Mouse (Mus musculus) forebrain, postnatal 0 days (tissue): ENCODE results near the gene Ror2. TPM values are rescaled to one million over a fixed set of nuclear protein-coding genes. Genes with fewer than 3 reads are reported as not detected.
"Not testable (repeated sequence)": the region's sequence is repeated elsewhere in the genome, so short reads cannot be mapped to it uniquely, and the experiment has no call there.

ENCODE experiments used
- ATAC-seq: fragments of 200-750 bp; cut with Nextera tagmentation; 2 replicates; pipeline ENCODE4 v1.8.0; 2017; ENCODE audit warnings: mild to moderate bottlenecking, moderate library complexity
- DNase-seq: peaks from one replicate; pipeline ENCODE4 v3.0.0-alpha.2; 2015
- H3K27ac ChIP-seq: fragments of 300-500 bp; sonication (generic); 2 replicates; pipeline ENCODE4 v1.5.1; 2014; ENCODE audit warnings: low read depth, mild to moderate bottlenecking, antibody characterized with exemption, low read length, moderate library complexity, mixed read lengths
- H3K27me3 ChIP-seq: fragments of 300-500 bp; sonication (generic); 2 replicates; pipeline ENCODE4 v1.6.1; 2014; ENCODE audit warnings: mild to moderate bottlenecking, low read length, mixed read lengths; ENCODE audit not compliant: insufficient read depth
- H3K36me3 ChIP-seq: fragments of 300-500 bp; sonication (generic); 2 replicates; pipeline ENCODE4 v1.6.1; 2014; ENCODE audit warnings: mild to moderate bottlenecking, moderate library complexity; ENCODE audit not compliant: insufficient read depth
- H3K4me1 ChIP-seq: fragments of 300-500 bp; sonication (generic); 2 replicates; pipeline ENCODE4 v1.6.1; 2014; ENCODE audit warnings: antibody characterized with exemption; ENCODE audit not compliant: insufficient read depth
- H3K4me2 ChIP-seq: fragments of 300-500 bp; sonication (generic); 2 replicates; pipeline ENCODE4 v1.6.1; 2014; ENCODE audit warnings: low read depth, mild to moderate bottlenecking, moderate library complexity
- H3K4me3 ChIP-seq: fragments of 300-500 bp; sonication (generic); 2 replicates; pipeline ENCODE4 v1.5.1; 2014; ENCODE audit warnings: low read depth, low read length, mixed read lengths
- H3K9ac ChIP-seq: fragments of 300-500 bp; sonication (generic); 2 replicates; pipeline ENCODE4 v1.6.1; 2014; ENCODE audit warnings: mild to moderate bottlenecking
- H3K9me3 ChIP-seq: fragments of 300-500 bp; sonication (generic); 2 replicates; pipeline ENCODE4 v1.6.1; 2016; ENCODE audit warnings: low read length
- CTCF ChIP-seq: sonication (generic); IDR thresholded peaks from 2 replicates; pipeline ENCODE4 v1.5.1; 2016; ENCODE audit warnings: antibody characterized with exemption, control low read depth, low read depth
- WGBS: fragments of 180-500 bp; shearing (Covaris S2); extraction: QIAGEN DNeasy Blood & Tissue Kit; methylation state at CpG from one replicate; pipeline ENCODE4 v1.1.7; 2014; 5-methylcytosine and 5-hydroxymethylcytosine counted together
- polyA plus RNA-seq: library from polyadenylated mRNA; unstranded; fragments of >200 nt; fragmentation: Nextera tagmentation; extraction: Ambion mirVana; gene quantifications from 2 replicates; pipeline ENCODE4 v1.2.1, GENCODE M21; 2015
- total RNA-seq: library from RNA; depleted of rRNA; stranded (reverse); fragments of >200 nt; gene quantifications from 2 replicates; pipeline ENCODE4 v1.2.3, GENCODE M21; 2014

Ror2 gene
- total and polyA plus RNA-seq, 2 experiments from 2014 or later, result 1.8 to 5.3 TPM

DNA sequence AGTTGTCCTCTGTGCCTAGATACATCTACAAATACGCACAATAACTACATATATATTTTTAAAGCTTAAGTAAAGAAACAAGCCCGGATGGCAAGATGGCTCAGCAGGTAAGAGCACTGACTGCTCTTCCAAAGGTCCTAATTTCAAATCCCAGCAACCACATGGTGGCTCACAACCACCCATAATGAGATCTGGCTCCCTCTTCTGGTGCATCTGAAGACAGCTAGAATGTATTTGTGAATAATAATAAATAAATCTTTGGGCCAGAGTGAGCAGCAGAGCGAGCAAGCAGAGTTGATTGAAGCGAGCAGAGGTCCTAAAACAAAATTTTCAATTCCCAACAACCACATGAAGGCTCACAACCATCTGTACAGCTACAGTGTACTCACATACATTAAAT, 29.8 kb upstream of the Ror2 start:
- 79% methylated on average over 4 of the region's 4 CpGs for WGBS
- not testable (repeated sequence) for H3K4me2 ChIP-seq, H3K36me3 ChIP-seq, DNase-seq, H3K4me3 ChIP-seq, H3K9ac ChIP-seq, H3K27ac ChIP-seq, H3K9me3 ChIP-seq, H3K4me1 ChIP-seq, ATAC-seq, H3K27me3 ChIP-seq
- peak; percentile 32 for TF ChIP-seq CTCF

DNA sequence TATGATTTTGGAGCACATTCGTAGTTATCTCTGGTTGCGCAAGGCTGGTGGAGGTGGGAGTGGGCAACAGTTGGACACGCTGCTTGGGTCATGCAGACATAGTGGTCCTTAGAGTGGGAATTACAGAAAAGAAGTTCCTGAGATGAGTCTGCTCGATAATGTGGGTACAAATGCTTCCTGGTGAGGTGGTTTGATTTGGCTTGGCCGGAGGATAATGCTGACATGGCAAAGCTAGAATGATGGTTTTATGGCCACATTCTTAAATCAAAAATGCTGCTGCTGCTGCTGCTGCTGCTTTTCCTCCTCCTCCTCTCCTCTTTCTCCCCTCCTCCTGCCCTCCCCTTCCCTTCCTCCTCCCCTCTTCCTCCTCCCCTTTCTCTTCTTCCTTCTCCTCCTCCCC, 24.5 kb upstream of the Ror2 start:
- H3K36me3 ChIP-seq, result no peaks in the 10 kb centered on the region
- no peak overlapping the region for H3K4me2 ChIP-seq
- H3K4me1 ChIP-seq, result peaks cover 9% of the 10 kb centered on the region
- H3K9me3 ChIP-seq, result no peaks in the 10 kb centered on the region
- H3K4me3 ChIP-seq, result no peak overlapping the region
- no peak overlapping the region for H3K27ac ChIP-seq
- DNase-seq (no peak), ATAC-seq (no peak)
- H3K9ac ChIP-seq, result no peak overlapping the region; the same call in 1 of the 2 replicates
- H3K27me3 ChIP-seq, result no peaks in the 10 kb centered on the region
- WGBS, result 90% methylated on average over 5 of the region's 5 CpGs
- TF ChIP-seq CTCF, result no peak

DNA sequence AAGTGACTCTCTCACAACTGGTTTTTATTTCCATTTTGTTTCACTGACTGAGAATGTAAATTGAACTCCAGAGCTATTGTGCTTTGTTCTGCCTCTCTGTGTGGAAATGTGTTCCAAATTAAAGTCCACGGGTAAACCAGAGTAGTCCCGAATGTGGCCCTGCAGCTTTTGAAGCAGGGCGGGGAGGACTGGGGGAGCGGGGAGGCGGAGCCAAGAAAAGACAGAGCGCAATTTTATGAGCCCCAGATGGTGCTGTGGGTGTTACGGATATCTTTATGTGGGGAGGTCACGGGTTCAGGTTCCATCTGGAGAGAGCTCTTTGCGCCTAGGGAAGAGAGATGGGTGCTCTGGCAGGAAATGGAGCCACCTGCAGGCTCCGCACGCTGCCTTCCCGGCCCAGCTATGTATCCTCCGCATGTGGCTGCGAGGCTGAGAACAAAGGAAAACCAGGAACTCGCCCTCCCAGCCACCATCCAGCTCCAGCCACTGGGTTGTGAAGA, 23.8 kb upstream of the Ror2 start:
- TF ChIP-seq CTCF, result peak; percentile 28; the same call in 1 of the 2 replicates
- Histone ChIP-seq H3K9ac (peak overlapping the region; percentile 44), H3K27me3 (no peaks in the 10 kb centered on the region), H3K36me3 (no peaks in the 10 kb centered on the region), H3K4me1 (peaks cover 9% of the 10 kb centered on the region), H3K4me2 (peak overlapping the region; percentile 51), H3K9me3 (no peaks in the 10 kb centered on the region), H3K4me3 (peak overlapping the region; percentile 12; the same call in 1 of the 2 replicates), H3K27ac (0 out of 2 replicates have a peak overlapping the region, but pooled peaks have one; percentile 45)
- WGBS, result 3% methylated on average over 15 of the region's 15 CpGs
- ATAC-seq (peak; percentile 86), DNase-seq (peak; percentile 73)

DNA sequence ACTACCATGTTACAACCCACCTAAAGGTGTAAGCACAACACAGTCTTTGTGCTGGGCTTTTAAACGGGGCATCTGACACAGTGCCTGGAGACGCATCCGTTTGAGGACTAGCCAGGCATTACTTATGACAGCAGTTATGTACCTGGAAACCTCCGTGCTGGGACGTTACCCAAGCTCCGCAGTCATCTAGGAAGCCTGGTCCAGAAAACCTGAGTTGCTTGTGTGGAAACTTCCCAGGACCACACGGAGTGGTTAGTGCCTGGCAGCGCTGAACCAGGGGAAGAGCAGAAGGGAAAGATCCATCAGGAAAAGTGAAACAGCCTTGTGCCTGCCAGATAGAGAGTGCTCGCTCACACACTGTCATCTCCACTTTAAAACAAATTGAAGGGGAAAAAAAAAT, 23.2 kb upstream of the Ror2 start:
- Histone ChIP-seq H3K4me2 (peak overlapping the region; percentile 51), H3K4me3 (no peak overlapping the region), H3K36me3 (no peaks in the 10 kb centered on the region), H3K27ac (no peak overlapping the region), H3K27me3 (no peaks in the 10 kb centered on the region), H3K4me1 (peaks cover 9% of the 10 kb centered on the region), H3K9ac (no peak overlapping the region), H3K9me3 (no peaks in the 10 kb centered on the region)
- WGBS, result 43% methylated on average over 9 of the region's 9 CpGs
- ATAC-seq (peak; percentile 53), DNase-seq (no peak)
- TF ChIP-seq CTCF, result no peak

DNA sequence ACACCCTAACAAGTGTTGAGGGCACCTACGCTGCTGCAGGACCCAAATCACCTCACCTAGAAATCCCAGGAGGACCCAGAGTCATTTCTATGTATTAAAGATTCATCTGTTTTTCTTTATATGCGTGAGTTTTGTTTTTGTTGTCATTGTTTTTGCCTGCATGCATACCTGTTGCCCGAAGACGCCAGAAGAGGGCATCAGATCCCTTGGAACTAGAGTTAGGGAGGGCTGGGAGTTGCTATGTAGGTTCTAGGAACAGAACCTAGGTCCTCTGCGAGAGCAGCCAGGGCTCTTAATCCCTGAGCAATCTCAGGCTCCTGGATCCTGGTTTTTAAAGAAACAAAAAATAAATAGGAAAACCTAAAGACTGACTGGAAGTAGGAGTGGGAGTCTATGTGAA, 20.9 kb upstream of the Ror2 start:
- 61% methylated on average over 5 of the region's 5 CpGs for WGBS

DNA sequence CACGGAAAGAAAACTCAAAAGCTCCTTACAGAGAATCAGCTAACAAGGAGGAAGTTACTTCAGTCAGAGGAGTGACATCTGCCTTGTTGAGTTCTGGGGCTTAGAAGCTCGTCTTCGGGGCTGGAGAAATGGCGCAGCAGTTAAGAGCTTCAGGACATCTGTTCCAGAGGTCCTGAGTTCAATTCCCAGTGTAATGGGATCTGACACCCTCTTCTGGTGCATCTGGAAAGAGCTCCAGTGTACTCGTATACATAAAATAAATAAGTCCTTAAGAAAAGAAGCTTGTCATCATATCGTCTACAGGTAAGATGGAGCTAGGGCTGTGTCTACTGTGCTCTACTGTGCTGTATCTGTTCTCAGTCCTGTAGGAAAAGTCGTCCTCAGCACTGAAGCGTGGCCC, 19.3 kb upstream of the Ror2 start:
- no peaks in the 10 kb centered on the region for H3K36me3 ChIP-seq
- no peak for ATAC-seq
- H3K9ac ChIP-seq, result no peak overlapping the region
- H3K4me3 ChIP-seq, result no peak overlapping the region
- peaks cover 9% of the 10 kb centered on the region for H3K4me1 ChIP-seq
- TF ChIP-seq CTCF, result no peak
- 86% methylated on average over 8 of the region's 8 CpGs for WGBS
- H3K9me3 ChIP-seq, result no peaks in the 10 kb centered on the region
- no peaks in the 10 kb centered on the region for H3K27me3 ChIP-seq
- DNase-seq, result no peak
- H3K4me2 ChIP-seq, result no peak overlapping the region
- no peak overlapping the region for H3K27ac ChIP-seq

More for the DNA sequence above, 20.9 kb upstream of the Ror2 start:
- Histone ChIP-seq H3K9me3 (no peaks in the 10 kb centered on the region), H3K36me3 (no peaks in the 10 kb centered on the region), H3K4me1 (peaks cover 9% of the 10 kb centered on the region), H3K4me3 (no peak overlapping the region), H3K27me3 (no peaks in the 10 kb centered on the region), H3K4me2 (no peak overlapping the region), H3K9ac (no peak overlapping the region), H3K27ac (no peak overlapping the region)
- no peak for TF ChIP-seq CTCF
- DNase-seq, result no peak
- ATAC-seq, result no peak

DNA sequence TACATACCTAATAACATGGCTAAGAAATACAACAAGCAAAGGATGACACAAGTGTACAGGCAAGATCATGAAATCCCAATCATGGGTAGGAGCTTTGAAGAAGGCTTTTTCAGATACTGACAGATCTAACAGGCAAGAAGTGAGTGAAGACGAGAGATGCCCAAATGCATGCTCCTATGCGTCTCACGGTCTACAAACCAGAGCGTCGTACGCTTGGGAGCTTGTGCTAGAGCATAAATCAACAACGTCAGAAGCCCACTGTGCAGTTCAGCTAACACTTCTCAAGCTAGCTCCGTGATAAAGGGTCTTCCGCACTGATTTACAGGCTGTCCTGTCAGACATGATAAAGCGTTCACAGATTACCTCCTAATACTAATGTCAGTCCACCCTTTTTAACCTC, 16.8 kb upstream of the Ror2 start:
- no peak overlapping the region for H3K9ac ChIP-seq
- no peak overlapping the region for H3K27ac ChIP-seq
- no peak for TF ChIP-seq CTCF
- DNase-seq, result no peak
- no peak for ATAC-seq
- H3K4me1 ChIP-seq, result no peaks in the 10 kb centered on the region
- H3K4me2 ChIP-seq, result no peak overlapping the region
- no peaks in the 10 kb centered on the region for H3K9me3 ChIP-seq
- H3K4me3 ChIP-seq, result no peak overlapping the region
- H3K36me3 ChIP-seq, result no peaks in the 10 kb centered on the region
- no peaks in the 10 kb centered on the region for H3K27me3 ChIP-seq
- WGBS, result 80% methylated on average over 10 of the region's 10 CpGs
